Mouse (Mus musculus): ENCODE data around the gene Elf1. TPM values are rescaled to one million over a fixed set of nuclear protein-coding genes. Genes with fewer than 3 reads are reported as not detected.
A peak's percentile ranks its signal among the peaks of the same experiment; 100 is the strongest.
"Not testable (repeated sequence)": the region's sequence is repeated elsewhere in the genome, so short reads cannot be mapped to it uniquely, and the experiment has no call there.

The Elf1 gene
- total RNA-seq (2021): 1 to 10 TPM; 4.3 to 5.4 TPM
- long read RNA-seq, experiment 1, full-length matches to known transcripts: 1 of 5 reads
- long read RNA-seq, experiment 1, partial matches to known transcripts: 4 of 5 reads
- long read RNA-seq, experiment 1, other reads (novel, unspliced or antisense): 0 of 5 reads
- long read RNA-seq, experiment 2, partial matches to known transcripts: 0 of 1 reads
- long read RNA-seq, experiment 2, other reads (novel, unspliced or antisense): 0 of 1 reads

DNA sequence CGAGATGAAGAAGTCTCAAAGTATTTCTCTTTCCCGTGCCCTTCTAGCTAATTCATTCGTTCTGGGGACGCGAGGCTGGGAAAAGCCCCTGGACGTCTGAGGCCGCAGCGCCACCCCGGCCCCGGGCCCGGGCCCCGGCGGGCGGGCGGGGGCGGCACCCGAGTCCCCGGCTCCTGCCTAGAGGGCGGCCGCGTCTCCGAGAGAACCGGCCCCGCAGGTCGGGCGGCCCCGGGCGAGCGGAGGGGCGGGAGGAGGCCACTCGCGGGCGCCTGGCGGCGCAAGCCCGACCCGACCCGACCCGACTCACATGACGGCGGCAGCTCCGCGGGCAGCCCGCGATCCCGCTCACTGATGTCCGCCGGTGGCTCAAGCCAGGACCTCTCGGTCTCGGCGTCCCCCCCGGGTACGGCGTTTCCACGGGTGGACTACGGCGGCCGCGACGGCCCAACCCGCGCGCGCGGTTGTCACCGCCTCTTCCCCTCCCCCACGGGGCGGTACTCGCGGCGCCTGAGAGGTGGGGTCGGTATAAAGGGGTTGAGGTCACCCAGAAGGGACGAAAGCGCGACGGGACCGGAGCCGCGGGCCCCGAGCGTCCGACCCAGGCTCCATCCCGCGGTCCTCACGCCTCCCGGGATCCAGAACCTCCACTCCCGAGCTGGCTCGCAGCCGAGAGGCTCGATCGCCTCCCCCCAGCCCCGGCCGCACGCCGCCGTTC is at the start of gene Elf1:
TSS of gene Elf1 (plus strand) at position 571 of the 715 bp plus-strand sequence.
- intact Hi-C loops (cut with DNase I): loop anchor here (5.0 kb wide), 1 partner anchor 82 kb away; no protein-coding TSS in a partner anchor
- DNase-seq (ENCODE audit: low spot score in 2 of 2): peak; percentile 93 to 95

- intact Hi-C loops (cut with DNase I): no loop called here
- DNase-seq (ENCODE audit: low spot score in 2 of 2): no peak
Observed at GRCm38 (mm10) chr14:79434068-79434467, 46.9 kb upstream of the Elf1 start.

GRCm38 (mm10) chr14:79440655-79441054 is 40.3 kb upstream of the Elf1 start:
- intact Hi-C loops (cut with DNase I): no loop called here
- no peak for DNase-seq (ENCODE audit: low spot score in 2 of 2)

GRCm38 (mm10) chr14:79441441-79441840 is 39.6 kb upstream of the Elf1 start:
- DNase-seq (ENCODE audit: low spot score in 2 of 2): no peak
- intact Hi-C loops (cut with DNase I): no loop called here

- no peak for DNase-seq (ENCODE audit: low spot score in 2 of 2)
- intact Hi-C loops (cut with DNase I): no loop called here
Observed at GRCm38 (mm10) chr14:79444601-79445000, 36.4 kb upstream of the Elf1 start.

GRCm38 (mm10) chr14:79445055-79445620 is 35.9 kb upstream of the Elf1 start:
- intact Hi-C loops (cut with DNase I): no loop called here

GRCm38 (mm10) chr14:79451681-79452590 is 29.1 kb upstream of the Elf1 start, which contains the start of gene Kbtbd6:
Gene Kbtbd6, plus strand, starts transcription at chr14:79451835.
- DNase-seq (ENCODE audit: low spot score in 2 of 2): peak; percentile 81 to 83
- intact Hi-C loops (cut with DNase I): not testable (repeated sequence)

More at GRCm38 (mm10) chr14:79445055-79445620, 35.9 kb upstream of the Elf1 start:
- peak; percentile 26 to 68 for DNase-seq (ENCODE audit: low spot score in 2 of 2)

DNA sequence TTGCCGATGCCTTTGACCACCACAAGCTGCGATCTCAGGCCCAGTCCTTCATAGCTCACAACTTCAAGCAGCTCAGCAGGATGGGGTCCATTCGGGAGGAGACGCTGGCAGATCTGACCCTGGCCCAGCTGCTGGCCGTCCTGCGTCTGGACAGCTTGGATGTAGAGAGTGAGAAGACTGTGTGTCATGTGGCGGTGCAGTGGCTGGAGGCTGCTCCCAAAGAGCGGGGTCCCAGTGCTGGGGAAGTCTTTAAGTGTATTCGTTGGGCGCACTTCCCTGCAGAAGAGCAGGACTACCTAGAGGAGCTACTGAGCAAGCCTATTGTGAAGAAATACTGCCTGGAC is 28.4 kb upstream of the Elf1 start:
- DNase-seq (ENCODE audit: low spot score in 2 of 2); intact Hi-C loops (cut with DNase I): not testable (repeated sequence)

GRCm38 (mm10) chr14:79460401-79460800 is 20.6 kb upstream of the Elf1 start:
- intact Hi-C loops (cut with DNase I): no loop called here

GRCm38 (mm10) chr14:79460988-79461387 is 20.0 kb upstream of the Elf1 start:
- intact Hi-C loops (cut with DNase I): no loop called here
- DNase-seq (ENCODE audit: low spot score in 2 of 2): no peak

More at GRCm38 (mm10) chr14:79460401-79460800, 20.6 kb upstream of the Elf1 start:
- no peak for DNase-seq (ENCODE audit: low spot score in 2 of 2)

GRCm38 (mm10) chr14:79465623-79466022 is 15.4 kb upstream of the Elf1 start:
- intact Hi-C loops (cut with DNase I): loop anchor here (5.0 kb wide), 1 partner anchor 73 kb away; the partner anchor contains the start of gene Naa16
- DNase-seq (ENCODE audit: low spot score in 2 of 2): no peak

- intact Hi-C loops (cut with DNase I): loop anchor here (5.0 kb wide), 1 partner anchor 75 kb away; the partner anchor contains the start of gene Naa16
- DNase-seq (ENCODE audit: low spot score in 2 of 2): peak; percentile 73 to 78
Observed at GRCm38 (mm10) chr14:79467621-79468020, 13.4 kb upstream of the Elf1 start.

DNA sequence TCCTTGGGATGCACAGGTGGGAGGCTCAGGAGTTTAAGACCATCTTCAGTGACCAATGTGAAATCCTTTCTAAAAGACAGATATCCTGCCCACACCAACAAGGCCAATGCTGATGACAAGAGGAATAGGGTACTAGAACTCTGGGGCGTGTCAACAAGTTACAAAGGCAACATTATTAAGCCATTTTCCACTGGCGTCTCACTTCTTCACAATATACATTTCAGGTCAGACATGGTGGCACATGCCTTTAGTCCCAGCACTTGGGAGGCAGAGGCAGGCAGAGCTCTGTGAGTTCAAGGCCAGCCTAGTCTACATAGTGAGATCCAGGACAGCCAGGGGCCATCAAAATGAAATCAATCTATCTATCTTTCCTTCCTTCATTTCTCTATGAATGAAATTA is 7.6 kb upstream of the Elf1 start:
- intact Hi-C loops (cut with DNase I): loop anchor here (5.0 kb wide), 1 partner anchor 346 kb away; no protein-coding TSS in a partner anchor
- DNase-seq (ENCODE audit: low spot score in 2 of 2): no peak

DNA sequence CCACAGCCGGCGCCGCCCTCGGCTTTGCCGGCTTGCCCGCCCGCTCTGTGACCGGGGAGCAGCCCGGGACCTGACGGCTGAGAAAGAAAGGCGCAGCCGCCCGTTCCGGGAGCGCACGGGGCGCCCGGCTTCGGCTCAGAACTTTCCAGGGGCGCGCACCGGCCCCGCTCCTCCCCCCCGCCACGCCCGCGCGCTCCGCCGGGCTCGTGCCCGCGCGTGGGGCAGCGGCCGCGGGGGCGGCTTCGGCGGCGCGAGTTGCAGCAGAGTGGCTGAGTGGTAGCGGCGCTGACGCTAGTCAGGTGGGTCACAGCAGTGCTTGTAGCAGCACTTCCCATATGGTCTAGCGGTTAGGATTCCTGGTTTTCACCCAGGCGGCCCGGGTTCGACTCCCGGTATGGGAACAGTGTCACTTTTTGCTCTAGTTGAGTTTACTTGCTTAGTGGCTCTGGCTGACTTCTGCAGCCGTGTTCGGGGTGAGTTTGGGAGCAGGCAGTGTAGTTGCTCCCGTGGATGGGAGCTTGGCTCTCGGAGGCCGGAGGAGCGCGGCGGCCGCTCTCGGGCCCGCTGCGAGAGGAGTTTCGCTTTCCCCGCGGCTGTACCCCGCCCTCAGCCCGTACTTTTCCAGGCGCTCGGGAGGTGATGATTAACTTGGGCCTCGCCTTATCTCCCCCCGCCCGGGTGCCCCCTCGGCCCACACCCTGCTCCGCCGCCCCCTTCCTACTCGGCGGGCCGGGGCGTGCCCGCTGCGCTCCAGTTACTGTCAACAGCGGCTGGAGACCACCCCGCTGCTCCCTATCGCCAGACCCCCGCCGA is 551 bp downstream of the Elf1 start, which contains the start of gene Wbp4:
TSS of gene Wbp4 (minus strand) at position 182 of the 813 bp plus-strand sequence.
- peak; percentile 95 to 97 for DNase-seq (ENCODE audit: low spot score in 2 of 2)
- intact Hi-C loops (cut with DNase I): loop anchor here (5.0 kb wide), 1 partner anchor 81 kb away; no protein-coding TSS in a partner anchor

DNA sequence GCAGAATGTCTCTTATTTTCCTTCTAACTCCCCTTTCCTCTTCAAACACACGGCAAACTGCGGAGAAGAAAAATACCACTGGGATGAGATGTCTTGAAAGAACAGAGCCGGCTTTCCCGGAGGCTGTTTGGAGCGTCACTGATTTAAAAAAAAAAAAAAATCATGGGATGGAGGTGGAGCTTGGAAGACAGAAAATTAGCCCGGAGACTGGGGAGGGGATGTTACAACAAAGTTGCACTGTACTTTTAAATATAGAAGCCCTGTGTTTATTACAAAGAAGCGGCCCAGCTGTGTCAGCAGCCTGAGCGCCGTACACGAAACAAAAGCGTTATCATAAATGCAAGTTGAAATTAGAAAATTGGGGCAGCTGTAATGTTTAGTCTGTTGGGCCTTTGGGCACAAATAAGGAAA is 1.3 kb downstream of the Elf1 start:
- DNase-seq (ENCODE audit: low spot score in 2 of 2): peak; percentile 44 to 57
- intact Hi-C loops (cut with DNase I): loop anchor here (5.0 kb wide), 1 partner anchor 80 kb away; no protein-coding TSS in a partner anchor

- no peak for DNase-seq (ENCODE audit: low spot score in 2 of 2)
- intact Hi-C loops (cut with DNase I): loop anchor here (5.0 kb wide), 1 partner anchor 79 kb away; no protein-coding TSS in a partner anchor
Observed at GRCm38 (mm10) chr14:79482747-79483355, 1.9 kb downstream of the Elf1 start.

- no peak for DNase-seq (ENCODE audit: low spot score in 2 of 2)
- intact Hi-C loops (cut with DNase I): loop anchor here (5.0 kb wide), 1 partner anchor 79 kb away; no protein-coding TSS in a partner anchor
Observed at GRCm38 (mm10) chr14:79483611-79484120, 2.7 kb downstream of the Elf1 start.
